Mouse (Mus musculus) midbrain, embryonic 12.5 days (tissue): ENCODE measurements around the gene N4bp2l2. TPM values are rescaled to one million over a fixed set of nuclear protein-coding genes. Genes with fewer than 3 reads are reported as not detected.
"Not testable (repeated sequence)": the region's sequence is repeated elsewhere in the genome, so short reads cannot be mapped to it uniquely, and the experiment has no call there.

Source experiments
- ATAC-seq: fragments of 200-750 bp; cut with Nextera tagmentation; 2 replicates; pipeline ENCODE4 v1.8.0; 2017; ENCODE audit warnings: low read depth, moderate TSS enrichment, moderate library complexity; ENCODE audit not compliant: low FRiP score
- H3K27ac ChIP-seq: fragments of 300-500 bp; sonication (generic); replicated peaks from 2 replicates; pipeline ENCODE4 v1.5.1; 2016; ENCODE audit warnings: mild to moderate bottlenecking
- H3K27me3 ChIP-seq: fragments of 300-500 bp; sonication (generic); 2 replicates; pipeline ENCODE4 v1.6.1; 2016; ENCODE audit warnings: mild to moderate bottlenecking
- H3K36me3 ChIP-seq: fragments of 300-500 bp; sonication (generic); 2 replicates; pipeline ENCODE4 v1.6.1; 2016
- H3K4me1 ChIP-seq: fragments of 300-500 bp; sonication (generic); 2 replicates; pipeline ENCODE4 v1.6.1; 2016
- H3K4me2 ChIP-seq: fragments of 300-500 bp; sonication (generic); replicated peaks from 2 replicates; pipeline ENCODE4 v1.6.1; 2016; ENCODE audit warnings: mild to moderate bottlenecking, moderate library complexity
- H3K4me3 ChIP-seq: fragments of 300-500 bp; sonication (generic); 2 replicates; pipeline ENCODE4 v1.5.1; 2016; ENCODE audit warnings: mild to moderate bottlenecking
- H3K9ac ChIP-seq: fragments of 300-500 bp; sonication (generic); replicated peaks from 2 replicates; pipeline ENCODE4 v1.6.1; 2016; ENCODE audit warnings: mild to moderate bottlenecking, moderate library complexity
- H3K9me3 ChIP-seq: fragments of 300-500 bp; sonication (generic); 2 replicates; pipeline ENCODE4 v1.6.1; 2016; ENCODE audit warnings: mild to moderate bottlenecking
- WGBS: fragments of 180-500 bp; shearing (Covaris S2); methylation state at CpG from one replicate; pipeline ENCODE4 v1.1.7; 2016; 5-methylcytosine and 5-hydroxymethylcytosine counted together
- polyA plus RNA-seq: library from polyadenylated mRNA; unstranded; fragments of >200 nt; fragmentation: Nextera tagmentation; extraction: Ambion mirVana; gene quantifications from 2 replicates; pipeline ENCODE4 v1.2.1, GENCODE M21; 2016

The N4bp2l2 gene
- 34.7 and 36.2 TPM in 2 replicates for polyA plus RNA-seq

- H3K27me3 ChIP-seq, H3K9me3 ChIP-seq, ATAC-seq: not testable (repeated sequence)
- Histone ChIP-seq H3K4me2 (peak within 1 kb of the TSS; percentile 81), H3K27ac (peak within 1 kb of the TSS; percentile 89), H3K36me3 (peaks cover 11% of the 10 kb centered on the region), H3K9ac (peak within 1 kb of the TSS; percentile 79), H3K4me3 (peak within 1 kb of the TSS; percentile 65), H3K4me1 (peaks cover 11% of the 10 kb centered on the region; the same call in 1 of the 2 replicates)
- WGBS = 89% methylated on average over 9 of the region's 9 CpGs
Observed at GRCm38 (mm10) chr5:150666133-150666739, at the start of gene N4bp2l2. Gene N4bp2l2 (minus strand): TSS chr5:150666183.

GRCm38 (mm10) chr5:150713431-150713830, 47.4 kb upstream of the N4bp2l2 start:
- Histone ChIP-seq H3K36me3 (no peaks in the 10 kb centered on the region), H3K9ac (no peak overlapping the region), H3K9me3 (no peaks in the 10 kb centered on the region), H3K4me2 (no peak overlapping the region), H3K27ac (no peak overlapping the region), H3K4me1 (0 out of 2 replicates have a peak, but pooled peaks cover 2% of the 10 kb centered on the region), H3K27me3 (no peaks in the 10 kb centered on the region), H3K4me3 (no peak overlapping the region)
- no peak for ATAC-seq

GRCm38 (mm10) chr5:150711503-150711902, 45.5 kb upstream of the N4bp2l2 start:
- Histone ChIP-seq H3K36me3 (no peaks in the 10 kb centered on the region), H3K9ac (no peak overlapping the region), H3K27me3 (no peaks in the 10 kb centered on the region), H3K4me3 (no peak overlapping the region), H3K4me1 (no peaks in the 10 kb centered on the region), H3K9me3 (no peaks in the 10 kb centered on the region), H3K4me2 (no peak overlapping the region), H3K27ac (no peak overlapping the region)
- WGBS = 98% methylated on average over 4 of the region's 4 CpGs
- ATAC-seq = no peak

GRCm38 (mm10) chr5:150707181-150707580, 41.2 kb upstream of the N4bp2l2 start:
- H3K27me3 ChIP-seq, H3K4me2 ChIP-seq, H3K4me1 ChIP-seq, H3K4me3 ChIP-seq, H3K9ac ChIP-seq, H3K27ac ChIP-seq, H3K36me3 ChIP-seq, H3K9me3 ChIP-seq, ATAC-seq: not testable (repeated sequence)
- WGBS = 95% methylated on average over 3 of the region's 3 CpGs

GRCm38 (mm10) chr5:150706651-150707050, 40.7 kb upstream of the N4bp2l2 start:
- H3K4me3 ChIP-seq, H3K27ac ChIP-seq, H3K4me2 ChIP-seq, H3K9ac ChIP-seq, ATAC-seq, H3K36me3 ChIP-seq, H3K27me3 ChIP-seq, H3K9me3 ChIP-seq, H3K4me1 ChIP-seq: not testable (repeated sequence)
- WGBS = 96% methylated on average over 1 of the region's 1 CpGs

GRCm38 (mm10) chr5:150702714-150703113, 36.7 kb upstream of the N4bp2l2 start:
- no peak overlapping the region for H3K9ac ChIP-seq
- H3K4me1 ChIP-seq = no peaks in the 10 kb centered on the region
- no peak for ATAC-seq
- H3K4me3 ChIP-seq = no peak overlapping the region
- H3K4me2 ChIP-seq = no peak overlapping the region
- H3K27me3 ChIP-seq = no peaks in the 10 kb centered on the region
- WGBS = 78% methylated on average over 2 of the region's 2 CpGs
- no peaks in the 10 kb centered on the region for H3K9me3 ChIP-seq
- no peak overlapping the region for H3K27ac ChIP-seq
- H3K36me3 ChIP-seq = peaks cover 5% of the 10 kb centered on the region; the same call in 1 of the 2 replicates

- H3K4me1 ChIP-seq = no peaks in the 10 kb centered on the region
- ATAC-seq = no peak
- 98% methylated on average over 2 of the region's 2 CpGs for WGBS
- no peak overlapping the region for H3K4me2 ChIP-seq
- no peak overlapping the region for H3K9ac ChIP-seq
- H3K9me3 ChIP-seq = peaks cover 6% of the 10 kb centered on the region; the same call in 1 of the 2 replicates
- peaks cover 18% of the 10 kb centered on the region for H3K36me3 ChIP-seq
- no peak overlapping the region for H3K4me3 ChIP-seq
- H3K27me3 ChIP-seq = no peaks in the 10 kb centered on the region
- no peak overlapping the region for H3K27ac ChIP-seq
Observed at GRCm38 (mm10) chr5:150693277-150693676, 27.3 kb upstream of the N4bp2l2 start.

- Histone ChIP-seq H3K27ac (no peak overlapping the region), H3K4me3 (no peak overlapping the region), H3K4me1 (no peaks in the 10 kb centered on the region), H3K9ac (no peak overlapping the region), H3K36me3 (peaks cover 8% of the 10 kb centered on the region), H3K9me3 (peaks cover 6% of the 10 kb centered on the region; the same call in 1 of the 2 replicates), H3K4me2 (no peak overlapping the region), H3K27me3 (no peaks in the 10 kb centered on the region)
- ATAC-seq = no peak
Observed at GRCm38 (mm10) chr5:150690685-150691084, 24.7 kb upstream of the N4bp2l2 start.

- H3K27ac ChIP-seq, H3K27me3 ChIP-seq, H3K4me3 ChIP-seq, H3K9me3 ChIP-seq, H3K9ac ChIP-seq, H3K36me3 ChIP-seq, H3K4me2 ChIP-seq, H3K4me1 ChIP-seq, ATAC-seq: not testable (repeated sequence)
- 94% methylated on average over 6 of the region's 6 CpGs for WGBS
Observed at GRCm38 (mm10) chr5:150682862-150683261, 16.9 kb upstream of the N4bp2l2 start.

- ATAC-seq = no peak
- H3K27me3 ChIP-seq = no peaks in the 10 kb centered on the region
- H3K9me3 ChIP-seq = no peaks in the 10 kb centered on the region
- peak overlapping the region; percentile 96 for H3K4me3 ChIP-seq
- H3K4me2 ChIP-seq = peak overlapping the region; percentile 61
- peak overlapping the region; percentile 95 for H3K9ac ChIP-seq
- peak overlapping the region; percentile 98; the same call in 1 of the 2 replicates for H3K27ac ChIP-seq
- 64% methylated on average over 6 of the region's 6 CpGs for WGBS
- peaks cover 15% of the 10 kb centered on the region for H3K4me1 ChIP-seq
- H3K36me3 ChIP-seq = no peaks in the 10 kb centered on the region
Observed at GRCm38 (mm10) chr5:150674866-150675265, 8.9 kb upstream of the N4bp2l2 start.

- peak; percentile 69 for ATAC-seq
- Histone ChIP-seq H3K4me2 (peak overlapping the region; percentile 61), H3K9me3 (no peaks in the 10 kb centered on the region), H3K27me3 (no peaks in the 10 kb centered on the region), H3K4me1 (peaks cover 15% of the 10 kb centered on the region), H3K4me3 (peak overlapping the region; percentile 96), H3K27ac (peak overlapping the region; percentile 98), H3K36me3 (no peaks in the 10 kb centered on the region), H3K9ac (peak overlapping the region; percentile 95)
- 1% methylated on average over 53 of the region's 91 CpGs for WGBS
Observed at GRCm38 (mm10) chr5:150673880-150674621, 8.1 kb upstream of the N4bp2l2 start.

- Histone ChIP-seq H3K4me1 (peaks cover 15% of the 10 kb centered on the region), H3K4me2 (peak within 1 kb of the TSS; percentile 61), H3K9ac (peak within 1 kb of the TSS; percentile 95), H3K36me3 (no peaks in the 10 kb centered on the region), H3K27me3 (no peaks in the 10 kb centered on the region), H3K27ac (peak within 1 kb of the TSS; percentile 98), H3K9me3 (no peaks in the 10 kb centered on the region), H3K4me3 (peak within 1 kb of the TSS; percentile 96)
- 18% methylated on average over 38 of the region's 49 CpGs for WGBS
- peak; percentile 97 for ATAC-seq
Observed at GRCm38 (mm10) chr5:150673153-150673835, 7.3 kb upstream of the N4bp2l2 start, which contains the start of gene Pds5b. Gene Pds5b (plus strand): TSS chr5:150673739.
